27 mouse cellular contexts compared by ENCODE assay signal in the genomic region with DNA sequence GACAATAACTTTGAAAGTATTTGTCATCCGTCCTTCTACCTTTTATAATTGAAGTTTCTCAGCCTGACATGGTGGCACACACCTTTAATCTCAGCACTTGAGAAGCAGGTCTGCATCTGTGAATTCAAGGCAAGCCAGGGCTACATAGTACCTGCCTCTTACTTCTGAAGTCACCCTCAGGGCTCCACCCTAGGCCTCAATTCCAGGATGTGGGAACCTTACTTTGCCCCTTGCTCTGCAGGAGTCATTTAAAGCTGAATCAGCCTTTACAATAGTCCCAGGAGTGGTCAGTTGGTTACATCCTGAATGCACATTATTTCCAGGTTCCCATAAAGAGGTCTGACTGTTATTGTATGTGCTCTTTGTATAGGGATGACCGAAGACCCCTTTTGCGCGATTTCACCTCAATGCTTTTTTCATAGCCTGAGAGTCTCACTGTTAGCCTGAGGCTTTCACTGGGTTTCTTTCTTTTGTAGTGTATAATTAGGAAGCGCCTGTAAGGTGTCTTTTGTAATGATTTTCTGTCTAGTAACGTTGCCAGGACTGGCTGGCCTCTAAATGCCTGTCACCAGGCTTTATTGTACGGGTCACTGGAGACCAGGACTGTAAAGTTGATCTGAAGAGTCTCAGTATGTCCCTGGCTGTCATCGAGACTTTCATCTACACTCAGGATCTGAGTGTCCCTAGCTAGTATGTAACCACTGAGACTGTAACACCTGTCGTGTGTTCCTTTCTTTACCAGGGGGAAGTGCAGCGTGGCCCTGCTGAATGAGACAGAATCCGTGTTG. TPM values are rescaled to one million over a fixed set of nuclear protein-coding genes. Genes with fewer than 3 reads are reported as not detected.
A peak's percentile ranks its signal among the peaks of the same experiment; 100 is the strongest.
DNase-seq lines count a peak whose midpoint lies in the region; ATAC-seq and TF ChIP-seq lines count a peak whose summit lies in the region.
"Had no signal": no experiment of that assay in that cellular context is flagged by ENCODE, and none has a peak within 500 bp of the region (broad histone marks: within the 10 kb centered on the region; RNA-seq: fewer than 3 reads in every experiment).

No protein-coding gene starts in this region.

- H3K4me2 ChIP-seq in hindbrain, postnatal 0 days (ENCODE audit: low read depth, low read length), result no peak overlapping the region
- H3K4me2 ChIP-seq in midbrain, embryonic 13.5 days (replicated peaks), result no peak overlapping the region
- H3K4me2 ChIP-seq: embryonic facial prominence, embryonic 13.5 days; heart, embryonic 11.5 days; limb, embryonic 15.5 days; lung, embryonic 14.5 days; neural tube, embryonic 12.5 days had no signal

- no peak for TF ChIP-seq CTCF in hindbrain, postnatal 0 days (IDR thresholded peaks at IDR 0.05; ENCODE audit: low read depth)
- no peak for TF ChIP-seq CTCF in E14TG2a.4 (conservative IDR thresholded peaks at IDR 0.05; ENCODE audit: low read length)

- peaks cover 18% of the 10 kb centered on the region for H3K36me3 ChIP-seq in hindbrain, embryonic 10.5 days
- 0 out of 2 replicates have a peak, but pooled peaks cover 9% of the 10 kb centered on the region for H3K36me3 ChIP-seq in hindbrain, postnatal 0 days (ENCODE audit: insufficient read depth, low read length)
- peaks cover 50% of the 10 kb centered on the region for H3K36me3 ChIP-seq in E14TG2a.4 (ENCODE audit: insufficient read depth, low read length)
- H3K36me3 ChIP-seq in midbrain, embryonic 13.5 days, result peaks cover 16% of the 10 kb centered on the region; the same call in 1 of the 2 replicates

- H3K9ac ChIP-seq in hindbrain, postnatal 0 days (replicated peaks; ENCODE audit: low read length), result no peak overlapping the region
- no peak overlapping the region for H3K9ac ChIP-seq in midbrain, embryonic 13.5 days (replicated peaks)
- H3K9ac ChIP-seq: embryonic facial prominence, embryonic 13.5 days; limb, embryonic 15.5 days; liver, embryonic 14.5 days; lung, embryonic 14.5 days; neural tube, embryonic 12.5 days had no signal

- H3K27ac ChIP-seq in hindbrain, embryonic 10.5 days, result 0 out of 2 replicates have a peak overlapping the region, but pooled peaks have one; percentile 30
- no peak overlapping the region for H3K27ac ChIP-seq in hindbrain, postnatal 0 days
- no peak overlapping the region for H3K27ac ChIP-seq in midbrain, embryonic 13.5 days
- H3K27ac ChIP-seq: embryonic facial prominence, embryonic 13.5 days; limb, embryonic 15.5 days; liver, embryonic 14.5 days; neural tube, embryonic 12.5 days; stomach, postnatal 0 days had no signal

- no peak overlapping the region for H3K4me3 ChIP-seq in hindbrain, embryonic 10.5 days
- no peak overlapping the region for H3K4me3 ChIP-seq in hindbrain, postnatal 0 days (ENCODE audit: low read length)
- H3K4me3 ChIP-seq in E14TG2a.4 (replicated peaks; ENCODE audit: low read length), result peak overlapping the region; percentile 39
- H3K4me3 ChIP-seq in midbrain, embryonic 13.5 days (replicated peaks), result no peak overlapping the region
- H3K4me3 ChIP-seq: embryonic facial prominence, embryonic 13.5 days; erythroblast, embryonic 14.5 days; limb, embryonic 15.5 days; megakaryocyte, embryonic 14.5 days; neural tube, embryonic 12.5 days had no signal

- peaks cover 16% of the 10 kb centered on the region for H3K4me1 ChIP-seq in hindbrain, embryonic 10.5 days (replicated peaks)
- H3K4me1 ChIP-seq in hindbrain, postnatal 0 days (ENCODE audit: insufficient read depth, low read length), result no peaks in the 10 kb centered on the region
- peaks cover 77% of the 10 kb centered on the region for H3K4me1 ChIP-seq in E14TG2a.4 (replicated peaks; ENCODE audit: low read depth, low read length)
- peaks cover 9% of the 10 kb centered on the region; the same call in 1 of the 2 replicates for H3K4me1 ChIP-seq in midbrain, embryonic 13.5 days (replicated peaks)
- H3K4me1 ChIP-seq: embryonic facial prominence, embryonic 13.5 days; limb, embryonic 15.5 days had no signal

- H3K9me3 ChIP-seq in hindbrain, embryonic 10.5 days, result 0 out of 2 replicates have a peak, but pooled peaks cover 2% of the 10 kb centered on the region
- H3K9me3 ChIP-seq in hindbrain, postnatal 0 days (ENCODE audit: low read length), result no peaks in the 10 kb centered on the region
- no peaks in the 10 kb centered on the region for H3K9me3 ChIP-seq in E14TG2a.4 (ENCODE audit: low read length)
- no peaks in the 10 kb centered on the region for H3K9me3 ChIP-seq in midbrain, embryonic 13.5 days
- H3K9me3 ChIP-seq: embryonic facial prominence, embryonic 13.5 days; megakaryocyte, embryonic 14.5 days; neural tube, embryonic 12.5 days had no signal

- WGBS in hindbrain, embryonic 10.5 days, result 60% methylated on average over 11 of the region's 11 CpGs
- 55% methylated on average over 11 of the region's 11 CpGs for WGBS in hindbrain, postnatal 0 days
- WGBS in midbrain, embryonic 13.5 days, result 63% methylated on average over 11 of the region's 11 CpGs

- H3K27me3 ChIP-seq in hindbrain, embryonic 10.5 days (ENCODE audit: insufficient read depth, poor library complexity, severe bottlenecking), result no peaks in the 10 kb centered on the region
- H3K27me3 ChIP-seq in hindbrain, postnatal 0 days (ENCODE audit: insufficient read depth, low read length), result no peaks in the 10 kb centered on the region
- H3K27me3 ChIP-seq in E14TG2a.4 (ENCODE audit: insufficient read depth, low read length), result no peaks in the 10 kb centered on the region
- no peaks in the 10 kb centered on the region for H3K27me3 ChIP-seq in midbrain, embryonic 13.5 days
- H3K27me3 ChIP-seq: CH12.LX; embryonic facial prominence, embryonic 13.5 days; limb, embryonic 15.5 days; megakaryocyte, embryonic 14.5 days; neural tube, embryonic 12.5 days had no signal

- DNase-seq in hindbrain, embryonic 10.5 days (ENCODE audit: low spot score), result no peak
- no peak for DNase-seq in hindbrain, postnatal 0 days (ENCODE audit: low spot score)
- DNase-seq in ES-CJ7 (ENCODE audit: low read depth, low spot score), result peak; percentile 50
- no peak for DNase-seq in spleen, postnatal 14 days (ENCODE audit: low spot score in 2 of 2)
- no peak for DNase-seq in cerebellum, adult 11-12 months
- DNase-seq in urinary bladder, adult 18-20 months (ENCODE audit: low spot score in 2 of 2), result no peak
- DNase-seq: adrenal gland, postnatal 36 days; B cell, adult 2 months; cerebellum, adult 11 months; cerebellum, postnatal 10 days; kidney, adult 9 months; kidney, postnatal 14 days; left cerebral cortex, postnatal 4 days; lung, embryonic 14.5 days; lung, postnatal 36 days had no signal

- no peak for ATAC-seq in hindbrain, postnatal 0 days
- ATAC-seq in midbrain, embryonic 13.5 days, result peak; percentile 80
- ATAC-seq: intestine, embryonic 16.5 days had no signal

RNA-seq across cellular contexts. Expression of a gene that starts 47.3 kb away (rescaled TPM):
- 35.7 and 40.3 TPM in 2 replicates for polyA plus RNA-seq in hindbrain, embryonic 10.5 days (2016; fragmentation: Nextera tagmentation; extraction: Ambion mirVana)
- 31.7 and 58.5 TPM in 2 replicates for total RNA-seq in hindbrain, postnatal 0 days (2014; rRNA removed)
- 33.0 and 36.8 TPM in 2 replicates for polyA plus RNA-seq in hindbrain, postnatal 0 days (2015; fragmentation: Nextera tagmentation; extraction: Ambion mirVana)
- 26.6 and 28.4 TPM in 2 replicates for polyA plus RNA-seq in midbrain, embryonic 13.5 days (2015; fragmentation: Nextera tagmentation; extraction: Ambion mirVana)
